In the genomic region with DNA sequence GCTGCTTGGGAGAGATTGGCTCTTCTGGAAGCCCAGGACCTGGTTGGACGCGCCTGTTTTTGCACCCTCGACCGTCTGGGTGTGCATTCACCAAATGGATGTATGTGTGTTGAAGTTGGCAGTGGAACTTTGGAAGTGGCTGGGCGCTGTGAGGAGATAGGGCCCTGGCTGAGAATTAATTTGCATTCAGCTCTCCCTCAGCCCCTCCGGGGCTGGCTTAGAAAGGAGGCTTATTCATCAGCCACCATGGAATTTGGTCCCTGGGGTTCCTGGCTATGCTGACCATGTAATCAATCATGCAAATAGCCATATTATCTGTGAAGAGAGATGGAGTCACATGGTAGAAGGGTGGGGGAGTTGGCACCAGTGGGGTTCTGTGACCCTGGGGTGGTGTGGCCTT, we compare ENCODE assay signal across 15 mouse cellular contexts.
"Had no signal": no experiment of that assay in that cellular context is flagged by ENCODE, and none has a peak within 500 bp of the region (broad histone marks: within the 10 kb centered on the region; RNA-seq: fewer than 3 reads in every experiment).

No protein-coding gene starts in this region.

- DNase-seq: kidney, adult 11 months; kidney, adult 8-10 months; kidney, postnatal 10 days; kidney, postnatal 4 days; liver, embryonic 13.5 days; lung, adult 2 months; lung, postnatal 14 days; lung, postnatal 4 days; right cerebral cortex, postnatal 25 days; spleen, adult 18-20 months; thymus, postnatal 25 days had no signal

- H3K4me3 ChIP-seq: kidney, embryonic 15.5 days; liver, embryonic 13.5 days; midbrain, embryonic 12.5 days; neural tube, embryonic 13.5 days; stomach, embryonic 15.5 days had no signal

- H3K9me3 ChIP-seq: kidney, embryonic 15.5 days; liver, embryonic 13.5 days; midbrain, embryonic 12.5 days; neural tube, embryonic 13.5 days; stomach, embryonic 15.5 days had no signal

- H3K4me2 ChIP-seq: kidney, embryonic 15.5 days; liver, embryonic 13.5 days; midbrain, embryonic 12.5 days; neural tube, embryonic 13.5 days; stomach, embryonic 15.5 days had no signal

- H3K4me1 ChIP-seq: liver, embryonic 13.5 days had no signal

- H3K36me3 ChIP-seq: kidney, embryonic 15.5 days; liver, embryonic 13.5 days; midbrain, embryonic 12.5 days; neural tube, embryonic 13.5 days; stomach, embryonic 15.5 days had no signal

- H3K27me3 ChIP-seq: stomach, embryonic 15.5 days had no signal

- H3K27ac ChIP-seq: kidney, embryonic 15.5 days; liver, embryonic 13.5 days; midbrain, embryonic 12.5 days; neural tube, embryonic 13.5 days; stomach, embryonic 15.5 days had no signal

- H3K9ac ChIP-seq: kidney, embryonic 15.5 days; liver, embryonic 13.5 days; midbrain, embryonic 12.5 days; neural tube, embryonic 13.5 days; stomach, embryonic 15.5 days had no signal
